ENCODE assay signal across 9 mouse cellular contexts in the genomic region with DNA sequence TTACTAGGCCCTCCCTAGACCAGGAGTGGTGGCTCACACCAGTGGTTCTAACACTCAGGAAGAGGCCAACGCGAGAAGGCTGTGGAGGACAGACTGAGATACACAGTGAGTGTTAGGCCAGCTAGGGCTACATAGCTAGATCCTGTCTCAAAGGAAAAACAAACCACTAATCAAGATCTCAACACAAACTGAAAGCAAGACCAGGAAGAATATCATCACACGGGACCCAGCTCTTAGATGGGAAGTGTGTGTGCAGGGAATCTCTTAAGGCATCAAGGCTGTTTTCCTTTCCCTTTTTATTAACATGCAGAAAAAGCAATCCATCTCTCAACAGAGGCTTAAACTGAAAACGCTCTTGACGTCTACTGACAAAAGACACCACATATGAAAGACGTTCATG. TPM values are rescaled to one million over a fixed set of nuclear protein-coding genes. Genes with fewer than 3 reads are reported as not detected.
DNase-seq lines count a peak whose midpoint lies in the region; ATAC-seq and TF ChIP-seq lines count a peak whose summit lies in the region.
"Had no signal": no experiment of that assay in that cellular context is flagged by ENCODE, and none has a peak within 500 bp of the region (broad histone marks: within the 10 kb centered on the region; RNA-seq: fewer than 3 reads in every experiment).

No protein-coding gene starts in this region.

- no peaks in the 10 kb centered on the region for H3K9me3 ChIP-seq in megakaryocyte, embryonic 14.5 days
- no peaks in the 10 kb centered on the region for H3K9me3 ChIP-seq in forebrain, embryonic 15.5 days
- no peaks in the 10 kb centered on the region for H3K9me3 ChIP-seq in liver, embryonic 13.5 days (replicated peaks)

- no peak for TF ChIP-seq CTCF in thymus, adult 2 months (IDR thresholded peaks at IDR 0.05; ENCODE audit: borderline replicate concordance, control insufficient read depth, extremely low read depth, insufficient read depth, low read length, poor library complexity)
- no peak for TF ChIP-seq CTCF in cerebellum, adult 2 months (IDR thresholded peaks at IDR 0.05; ENCODE audit: borderline replicate concordance, insufficient read depth, low read depth, low read length)

- ATAC-seq in megakaryocyte, adult 5-6 weeks (ENCODE audit: poor library complexity, severe bottlenecking): no peak
- no peak for ATAC-seq in forebrain, embryonic 15.5 days (replicated peaks)
- no peak for ATAC-seq in liver, embryonic 13.5 days (ENCODE audit: low read depth)

- no peaks in the 10 kb centered on the region for H3K27me3 ChIP-seq in megakaryocyte, embryonic 14.5 days (replicated peaks)
- no peaks in the 10 kb centered on the region for H3K27me3 ChIP-seq in forebrain, embryonic 15.5 days
- H3K27me3 ChIP-seq in liver, embryonic 13.5 days: no peaks in the 10 kb centered on the region
- no peaks in the 10 kb centered on the region for H3K27me3 ChIP-seq in thymus, adult 2 months (ENCODE audit: control insufficient read depth, insufficient read depth, low read length)
- no peaks in the 10 kb centered on the region for H3K27me3 ChIP-seq in cerebellum, adult 2 months (ENCODE audit: control insufficient read depth, insufficient read depth, low read length)

- peaks cover 49% of the 10 kb centered on the region for H3K4me1 ChIP-seq in megakaryocyte, embryonic 14.5 days
- peaks cover 34% of the 10 kb centered on the region for H3K4me1 ChIP-seq in forebrain, embryonic 15.5 days
- peaks cover 56% of the 10 kb centered on the region for H3K4me1 ChIP-seq in liver, embryonic 13.5 days (replicated peaks)
- peaks cover 4% of the 10 kb centered on the region; the same call in 1 of the 2 replicates for H3K4me1 ChIP-seq in thymus, adult 2 months (replicated peaks; ENCODE audit: control insufficient read depth, insufficient read depth, low read length)
- H3K4me1 ChIP-seq in cerebellum, adult 2 months (ENCODE audit: control insufficient read depth, insufficient read depth, low read length): peaks cover 5% of the 10 kb centered on the region; the same call in 1 of the 2 replicates

- peak overlapping the region; percentile 90 for H3K4me3 ChIP-seq in megakaryocyte, embryonic 14.5 days (replicated peaks)
- H3K4me3 ChIP-seq in forebrain, embryonic 15.5 days: peak overlapping the region; percentile 91
- peak overlapping the region; percentile 99 for H3K4me3 ChIP-seq in liver, embryonic 13.5 days (replicated peaks)
- H3K4me3 ChIP-seq in thymus, adult 2 months (ENCODE audit: control insufficient read depth, insufficient read depth, low read length): no peak overlapping the region
- H3K4me3 ChIP-seq in cerebellum, adult 2 months (replicated peaks; ENCODE audit: insufficient read depth, low read depth, low read length): no peak overlapping the region

- 0 out of 2 replicates have a peak overlapping the region, but pooled peaks have one; percentile 15 for H3K27ac ChIP-seq in forebrain, embryonic 15.5 days (replicated peaks)
- peak overlapping the region; percentile 56 for H3K27ac ChIP-seq in liver, embryonic 13.5 days
- H3K27ac ChIP-seq in thymus, adult 2 months (ENCODE audit: control insufficient read depth, insufficient read depth, low read length): no peak overlapping the region
- no peak overlapping the region for H3K27ac ChIP-seq in cerebellum, adult 2 months (ENCODE audit: insufficient read depth, low read length)

- no peak for TF ChIP-seq POLR2A in thymus, adult 2 months (IDR thresholded peaks at IDR 0.05; ENCODE audit: control insufficient read depth, extremely low read depth, insufficient read depth, low read length, poor library complexity)
- TF ChIP-seq POLR2A in cerebellum, adult 2 months (IDR thresholded peaks at IDR 0.05; ENCODE audit: borderline replicate concordance, insufficient read depth, low read length): no peak

- H3K9ac ChIP-seq in forebrain, embryonic 15.5 days (replicated peaks): peak overlapping the region; percentile 33; the same call in 1 of the 2 replicates
- H3K9ac ChIP-seq in liver, embryonic 13.5 days: peak overlapping the region; percentile 99

- peaks cover 34% of the 10 kb centered on the region for H3K36me3 ChIP-seq in megakaryocyte, embryonic 14.5 days (replicated peaks; ENCODE audit: low read length)
- peaks cover 13% of the 10 kb centered on the region for H3K36me3 ChIP-seq in forebrain, embryonic 15.5 days
- H3K36me3 ChIP-seq in liver, embryonic 13.5 days: peaks cover 23% of the 10 kb centered on the region
- no peaks in the 10 kb centered on the region for H3K36me3 ChIP-seq in thymus, adult 2 months (ENCODE audit: control insufficient read depth, insufficient read depth, low read length)

- DNase-seq in liver, embryonic 13.5 days: no peak
- no peak for DNase-seq in cerebellum, adult 8-10 months
- no peak for DNase-seq in thymus, adult 2 months
- no peak for DNase-seq in cerebellum, adult 2 months
- DNase-seq: adrenal gland, adult 8-10 months had no signal

- 66% methylated on average over 6 of the region's 6 CpGs for WGBS in forebrain, embryonic 15.5 days
- WGBS in liver, embryonic 13.5 days (ENCODE audit: insufficient replicate concordance): 17% methylated on average over 6 of the region's 6 CpGs
- 12% methylated on average over 6 of the region's 6 CpGs for WGBS in thymus, adult 2 months
- WGBS in cerebellum, adult 2 months: 48% methylated on average over 6 of the region's 6 CpGs

- peak overlapping the region; percentile 62 for H3K4me2 ChIP-seq in forebrain, embryonic 15.5 days (replicated peaks)
- peak overlapping the region; percentile 86 for H3K4me2 ChIP-seq in liver, embryonic 13.5 days

RNA-seq across cellular contexts. Expression of a gene that starts 2.0 kb away (rescaled TPM):
- 0.36 and 1.3 TPM in 2 replicates for polyA plus RNA-seq in megakaryocyte, embryonic 14.5 days (2012; ENCODE audit: insufficient read depth, low replicate concordance)
- 30.9 and 34.4 TPM in 2 replicates for total RNA-seq in megakaryocyte, adult 5-6 weeks (2015)
- 27.7 and 48.4 TPM in 2 replicates for total RNA-seq in megakaryocyte, adult 5-6 weeks (2017)
- polyA plus RNA-seq in forebrain, embryonic 15.5 days (2015; fragmentation: Nextera tagmentation; extraction: Ambion mirVana): 15.4 and 17.5 TPM in 2 replicates
- polyA plus RNA-seq in liver, embryonic 13.5 days (2015; fragmentation: Nextera tagmentation; extraction: Ambion mirVana): 7.7 and 8.6 TPM in 2 replicates
- 27.1 and 40.2 TPM in 2 replicates for polyA plus RNA-seq in thymus, adult 2 months (2012; rRNA removed)
- 18.4 and 19.0 TPM in 2 replicates for polyA plus RNA-seq in cerebellum, adult 2 months (2012; rRNA removed)

RNA-seq across cellular contexts. Expression of a gene that starts 11.5 kb away (rescaled TPM):
- 0.47 and 0.94 TPM in 2 replicates for polyA plus RNA-seq in megakaryocyte, embryonic 14.5 days (2012; ENCODE audit: insufficient read depth, low replicate concordance)
- 23.2 and 27.1 TPM in 2 replicates for total RNA-seq in megakaryocyte, adult 5-6 weeks (2015)
- 25.9 and 27.7 TPM in 2 replicates for total RNA-seq in megakaryocyte, adult 5-6 weeks (2017)
- polyA plus RNA-seq in forebrain, embryonic 15.5 days (2015; fragmentation: Nextera tagmentation; extraction: Ambion mirVana): 35.6 and 35.7 TPM in 2 replicates
- polyA plus RNA-seq in liver, embryonic 13.5 days (2015; fragmentation: Nextera tagmentation; extraction: Ambion mirVana): 7.4 and 9.7 TPM in 2 replicates
- polyA plus RNA-seq in thymus, adult 2 months (2012; rRNA removed): 25.1 and 26.5 TPM in 2 replicates
- 45.8 and 47.4 TPM in 2 replicates for polyA plus RNA-seq in cerebellum, adult 2 months (2012; rRNA removed)

RNA-seq across cellular contexts. Expression of a gene that starts 25.1 kb away (rescaled TPM):
- polyA plus RNA-seq in megakaryocyte, embryonic 14.5 days (2012; ENCODE audit: insufficient read depth, low replicate concordance): 1.2 TPM in 1 of 2 replicates, not detected in the other
- not detected in 2 replicates for total RNA-seq in megakaryocyte, adult 5-6 weeks (2015)
- 1.2 TPM in 1 of 2 replicates, not detected in the other for total RNA-seq in megakaryocyte, adult 5-6 weeks (2017)
- not detected in 2 replicates for polyA plus RNA-seq in forebrain, embryonic 15.5 days (2015; fragmentation: Nextera tagmentation; extraction: Ambion mirVana)
- polyA plus RNA-seq in liver, embryonic 13.5 days (2015; fragmentation: Nextera tagmentation; extraction: Ambion mirVana): not detected in 2 replicates
- 26.3 and 30.5 TPM in 2 replicates for polyA plus RNA-seq in thymus, adult 2 months (2012; rRNA removed)
- polyA plus RNA-seq in cerebellum, adult 2 months (2012; rRNA removed): 1.3 and 1.4 TPM in 2 replicates
- total RNA-seq: adrenal gland, adult 8-10 months had no signal
- polyA plus RNA-seq: thymus, postnatal 0 days had no signal

Comparison
In these comparisons a context has a peak if more than half of its experiments do, and no peak if none do; other contexts are left out.
1. H3K4me3 ChIP-seq: peak in megakaryocyte, embryonic 14.5 days (single experiment), forebrain, embryonic 15.5 days (single experiment) and liver, embryonic 13.5 days (single experiment); none in thymus, adult 2 months (single experiment) and cerebellum, adult 2 months (single experiment).
2. H3K27ac ChIP-seq: peak in forebrain, embryonic 15.5 days (single experiment) and liver, embryonic 13.5 days (single experiment); none in thymus, adult 2 months (single experiment) and cerebellum, adult 2 months (single experiment).
3. RNA of a gene that starts 25.1 kb away (polyA plus RNA-seq): 26.3 to 30.5 TPM in thymus, adult 2 months; 1.3 to 1.4 TPM in cerebellum, adult 2 months, 1.2 TPM in megakaryocyte, embryonic 14.5 days, not detected in forebrain, embryonic 15.5 days and not detected in liver, embryonic 13.5 days; every median in the first group is over 10 times any median in the second.